Mouse (Mus musculus) forebrain, embryonic 14.5 days (tissue): ENCODE data around the gene Cnst. TPM values are rescaled to one million over a fixed set of nuclear protein-coding genes. Genes with fewer than 3 reads are reported as not detected.

Experiments used
- ATAC-seq: fragments of 200-750 bp; cut with Nextera tagmentation; 2 replicates; pipeline ENCODE4 v1.8.0; 2017; ENCODE audit warnings: mild to moderate bottlenecking, moderate library complexity
- DNase-seq: peaks from one replicate; pipeline ENCODE4 v3.0.0-alpha.2; 2015; ENCODE audit warnings: low spot score
- H3K27ac ChIP-seq: fragments of 300-500 bp; sonication (generic); 2 replicates; pipeline ENCODE4 v1.5.1; 2014; ENCODE audit warnings: low read depth, mild to moderate bottlenecking, control low read depth, low read length, moderate library complexity
- H3K27me3 ChIP-seq: fragments of 300-500 bp; sonication (generic); replicated peaks from 2 replicates; pipeline ENCODE4 v1.6.1; 2014; ENCODE audit warnings: low read length, control low read depth, mixed read lengths; ENCODE audit not compliant: control insufficient read depth, insufficient read depth
- H3K36me3 ChIP-seq: fragments of 300-500 bp; sonication (generic); 2 replicates; pipeline ENCODE4 v1.6.1; 2014; ENCODE audit warnings: low read length, control low read depth; ENCODE audit not compliant: control insufficient read depth, insufficient read depth
- H3K4me1 ChIP-seq: fragments of 300-500 bp; sonication (generic); 2 replicates; pipeline ENCODE4 v1.6.1; 2014; ENCODE audit warnings: antibody characterized with exemption, low read length, control low read depth; ENCODE audit not compliant: control insufficient read depth, insufficient read depth
- H3K4me2 ChIP-seq: fragments of 300-500 bp; sonication (generic); 2 replicates; pipeline ENCODE4 v1.6.1; 2014; ENCODE audit warnings: mild to moderate bottlenecking, control low read depth, low read length
- H3K4me3 ChIP-seq: fragments of 300-500 bp; sonication (generic); 2 replicates; pipeline ENCODE4 v1.5.1; 2014; ENCODE audit warnings: low read depth, low read length, control low read depth
- H3K9ac ChIP-seq: fragments of 300-500 bp; sonication (generic); 2 replicates; pipeline ENCODE4 v1.6.1; 2014; ENCODE audit warnings: mild to moderate bottlenecking, low read length, control low read depth, moderate library complexity
- H3K9me3 ChIP-seq: fragments of 300-500 bp; sonication (generic); replicated peaks from 2 replicates; pipeline ENCODE4 v1.6.1; 2016; ENCODE audit warnings: low read length, control low read depth, mixed read lengths; ENCODE audit not compliant: control insufficient read depth
- WGBS: fragments of 180-500 bp; shearing (Covaris S2); extraction: QIAGEN DNeasy Blood & Tissue Kit; methylation state at CpG from one replicate; pipeline ENCODE4 v1.1.7; 2014; 5-methylcytosine and 5-hydroxymethylcytosine counted together
- polyA plus RNA-seq: library from polyadenylated mRNA; unstranded; fragments of >200 nt; fragmentation: Nextera tagmentation; extraction: Ambion mirVana; gene quantifications from 2 replicates; pipeline ENCODE4 v1.2.1, GENCODE M21; 2014

Gene Cnst
- polyA plus RNA-seq, 1 experiment from 2014 or later = 23.3 TPM

- no peak for ATAC-seq
- H3K9me3 ChIP-seq = no peaks in the 10 kb centered on the region
- no peaks in the 10 kb centered on the region for H3K27me3 ChIP-seq
- no peak overlapping the region for H3K9ac ChIP-seq
- no peak for DNase-seq
- no peak overlapping the region for H3K4me2 ChIP-seq
- H3K36me3 ChIP-seq = no peaks in the 10 kb centered on the region
- WGBS = 76% methylated on average over 5 of the region's 5 CpGs
- no peaks in the 10 kb centered on the region for H3K4me1 ChIP-seq
- H3K27ac ChIP-seq = no peak overlapping the region
- no peak overlapping the region for H3K4me3 ChIP-seq
Measured at GRCm38 (mm10) chr1:179651224-179651623, 105.1 kb downstream of the Cnst start.

GRCm38 (mm10) chr1:179663065-179663464 is 116.9 kb downstream of the Cnst start:
- no peaks in the 10 kb centered on the region for H3K36me3 ChIP-seq
- H3K4me3 ChIP-seq = no peak overlapping the region
- ATAC-seq (no peak), DNase-seq (no peak)
- WGBS = 85% methylated on average over 5 of the region's 5 CpGs
- no peaks in the 10 kb centered on the region for H3K27me3 ChIP-seq
- no peaks in the 10 kb centered on the region for H3K4me1 ChIP-seq
- H3K9me3 ChIP-seq = no peaks in the 10 kb centered on the region
- no peak overlapping the region for H3K27ac ChIP-seq
- H3K4me2 ChIP-seq = no peak overlapping the region
- no peak overlapping the region for H3K9ac ChIP-seq

DNA sequence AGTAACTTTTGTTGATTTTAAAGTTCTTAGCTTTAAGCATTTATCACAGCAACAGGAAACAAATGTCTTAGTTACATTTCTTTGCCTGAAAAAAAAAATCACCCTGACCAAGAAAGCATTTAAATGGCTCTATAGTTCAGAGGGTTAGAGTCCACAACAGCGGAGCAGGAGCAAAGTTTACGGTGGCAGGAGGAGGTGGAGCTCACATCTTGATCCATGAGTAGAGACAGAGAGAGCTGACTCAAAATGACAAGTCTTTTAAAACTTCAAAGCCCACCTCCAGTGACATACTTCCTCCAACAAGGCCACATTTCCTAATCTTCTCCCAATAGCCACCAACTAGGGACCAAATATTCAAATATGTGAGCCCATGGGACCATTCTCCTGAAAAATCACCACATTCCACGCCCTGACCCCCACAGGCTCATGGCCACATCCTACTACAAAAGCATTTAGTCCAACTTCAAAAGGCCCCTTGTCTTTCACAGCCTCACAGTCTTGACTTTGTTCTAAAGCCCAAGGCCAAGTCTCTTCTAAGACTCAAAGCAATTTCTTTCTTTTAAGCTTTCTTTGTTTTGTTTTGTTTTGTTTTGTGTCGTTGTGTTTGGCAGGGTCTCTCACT is 118.2 kb downstream of the Cnst start:
- Histone ChIP-seq H3K4me2 (no peak overlapping the region), H3K4me1 (peaks cover 5% of the 10 kb centered on the region; the same call in 1 of the 2 replicates), H3K36me3 (no peaks in the 10 kb centered on the region), H3K9ac (no peak overlapping the region), H3K4me3 (no peak overlapping the region), H3K9me3 (no peaks in the 10 kb centered on the region), H3K27me3 (no peaks in the 10 kb centered on the region), H3K27ac (no peak overlapping the region)
- 51% methylated on average over 4 of the region's 4 CpGs for WGBS
- no peak for DNase-seq
- ATAC-seq = no peak

DNA sequence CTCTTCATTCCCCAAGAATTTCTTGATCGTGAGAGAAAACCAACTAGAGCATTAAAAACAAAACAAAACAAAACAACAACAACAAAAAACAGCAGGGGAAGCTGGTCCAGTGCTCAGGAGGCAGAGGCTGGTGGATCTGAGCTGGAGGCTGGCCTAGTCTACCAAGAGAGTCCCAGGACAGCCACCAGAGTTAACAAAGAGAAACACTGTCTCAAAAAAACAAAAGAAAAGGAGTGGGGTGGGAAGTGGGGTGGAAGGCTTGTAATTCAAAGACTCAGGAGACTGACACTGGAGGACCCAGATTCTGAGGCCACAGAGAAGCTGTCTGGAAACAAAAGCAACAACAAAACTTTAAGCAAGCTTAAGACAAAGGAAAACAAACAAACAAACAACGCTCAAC is 120.8 kb downstream of the Cnst start:
- ATAC-seq (no peak), DNase-seq (no peak)
- Histone ChIP-seq H3K9ac (no peak overlapping the region), H3K4me3 (no peak overlapping the region), H3K9me3 (no peaks in the 10 kb centered on the region), H3K4me2 (no peak overlapping the region; the same call in 1 of the 2 replicates), H3K36me3 (peaks cover 1% of the 10 kb centered on the region; the same call in 1 of the 2 replicates), H3K27me3 (no peaks in the 10 kb centered on the region), H3K4me1 (peaks cover 5% of the 10 kb centered on the region; the same call in 1 of the 2 replicates), H3K27ac (no peak overlapping the region)
- WGBS = 50% methylated on average over 2 of the region's 2 CpGs

GRCm38 (mm10) chr1:179667450-179667849 is 121.3 kb downstream of the Cnst start:
- 7% methylated on average over 7 of the region's 7 CpGs for WGBS
- no peaks in the 10 kb centered on the region for H3K9me3 ChIP-seq
- peak overlapping the region; percentile 90 for H3K9ac ChIP-seq
- peaks cover 4% of the 10 kb centered on the region; the same call in 1 of the 2 replicates for H3K36me3 ChIP-seq
- 0 out of 2 replicates have a peak overlapping the region, but pooled peaks have one; percentile 71 for H3K27ac ChIP-seq
- ATAC-seq = peak; percentile 5; the same call in 1 of the 2 replicates
- DNase-seq = peak; percentile 10
- peak overlapping the region; percentile 86 for H3K4me3 ChIP-seq
- peak overlapping the region; percentile 69 for H3K4me2 ChIP-seq
- H3K4me1 ChIP-seq = peaks cover 5% of the 10 kb centered on the region; the same call in 1 of the 2 replicates
- H3K27me3 ChIP-seq = no peaks in the 10 kb centered on the region

GRCm38 (mm10) chr1:179668013-179668805 is 122.0 kb downstream of the Cnst start, which contains the start of gene Sccpdh:
Gene Sccpdh, plus strand, starts transcription at chr1:179668210.
- Histone ChIP-seq H3K9me3 (no peaks in the 10 kb centered on the region), H3K36me3 (peaks cover 7% of the 10 kb centered on the region; the same call in 1 of the 2 replicates), H3K4me1 (peaks cover 5% of the 10 kb centered on the region; the same call in 1 of the 2 replicates), H3K27ac (peak within 1 kb of the TSS; percentile 71), H3K9ac (peak within 1 kb of the TSS; percentile 90), H3K27me3 (no peaks in the 10 kb centered on the region), H3K4me3 (peak within 1 kb of the TSS; percentile 86), H3K4me2 (peak within 1 kb of the TSS; percentile 69)
- ATAC-seq = peak; percentile 95
- WGBS = under 1% methylated on average over 83 of the region's 84 CpGs
- peak; percentile 86 for DNase-seq

- Histone ChIP-seq H3K27ac (no peak overlapping the region), H3K4me3 (peak overlapping the region; percentile 86), H3K27me3 (no peaks in the 10 kb centered on the region), H3K4me2 (peak overlapping the region; percentile 69), H3K4me1 (peaks cover 5% of the 10 kb centered on the region; the same call in 1 of the 2 replicates), H3K9me3 (no peaks in the 10 kb centered on the region), H3K9ac (peak overlapping the region; percentile 90), H3K36me3 (peaks cover 15% of the 10 kb centered on the region)
- ATAC-seq = peak; percentile 10; the same call in 1 of the 2 replicates
- peak; percentile 35 for DNase-seq
- WGBS = 18% methylated on average over 12 of the region's 12 CpGs
Measured at GRCm38 (mm10) chr1:179668836-179669537, 122.8 kb downstream of the Cnst start.

DNA sequence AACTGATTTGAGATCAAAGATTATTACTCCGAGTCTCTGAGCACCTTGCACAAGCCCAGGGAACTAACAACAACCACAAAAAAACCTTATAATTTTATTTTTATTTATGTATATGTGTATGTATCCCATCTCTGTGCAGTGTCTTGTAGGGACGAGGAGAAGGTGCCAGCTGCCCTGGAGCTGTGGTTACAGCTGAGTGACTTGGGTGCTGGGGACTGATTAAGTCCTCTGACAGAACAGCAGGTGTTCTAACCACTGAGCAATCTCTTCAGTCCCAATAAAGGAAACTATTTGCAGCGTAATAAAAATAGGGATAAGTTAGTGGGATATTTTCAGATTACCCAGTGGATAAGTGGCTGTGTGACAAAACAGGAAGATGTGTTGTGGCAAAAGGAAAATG is 128.2 kb downstream of the Cnst start:
- H3K9me3 ChIP-seq = no peaks in the 10 kb centered on the region
- H3K9ac ChIP-seq = no peak overlapping the region
- H3K4me2 ChIP-seq = no peak overlapping the region
- H3K27me3 ChIP-seq = no peaks in the 10 kb centered on the region
- WGBS = 91% methylated on average over 3 of the region's 3 CpGs
- no peak for ATAC-seq
- peaks cover 45% of the 10 kb centered on the region for H3K36me3 ChIP-seq
- 0 out of 2 replicates have a peak, but pooled peaks cover under 1% of the 10 kb centered on the region for H3K4me1 ChIP-seq
- no peak overlapping the region for H3K4me3 ChIP-seq
- no peak overlapping the region for H3K27ac ChIP-seq
- no peak for DNase-seq
